Mouse (Mus musculus): Measurements from ENCODE around the gene Syt13.

GRCm38 (mm10) chr2:92956943-92957342, 42.0 kb downstream of the Syt13 start:
- TF ChIP-seq CTCF (conservative IDR thresholded peaks at IDR 0.05; ENCODE audit: insufficient read depth, insufficient read length, low read depth, low read length) (no peak), POLR2A (IDR thresholded peaks at IDR 0.05; ENCODE audit: low read depth, low read length) (no peak)

All from kidney, adult 2 months (tissue).